Mouse (Mus musculus) embryo, embryonic 11.5 days (tissue): ENCODE results near the gene Vasn.

Experiments used
- DNase-seq: peaks from one replicate; pipeline ENCODE4 v3.0.0-alpha.2; 2012; ENCODE audit warnings: low read depth, low spot score

Gene Vasn

GRCm38 (mm10) chr16:4606431-4607084, 33.2 kb upstream of the Vasn start:
- DNase-seq: no peak

DNA sequence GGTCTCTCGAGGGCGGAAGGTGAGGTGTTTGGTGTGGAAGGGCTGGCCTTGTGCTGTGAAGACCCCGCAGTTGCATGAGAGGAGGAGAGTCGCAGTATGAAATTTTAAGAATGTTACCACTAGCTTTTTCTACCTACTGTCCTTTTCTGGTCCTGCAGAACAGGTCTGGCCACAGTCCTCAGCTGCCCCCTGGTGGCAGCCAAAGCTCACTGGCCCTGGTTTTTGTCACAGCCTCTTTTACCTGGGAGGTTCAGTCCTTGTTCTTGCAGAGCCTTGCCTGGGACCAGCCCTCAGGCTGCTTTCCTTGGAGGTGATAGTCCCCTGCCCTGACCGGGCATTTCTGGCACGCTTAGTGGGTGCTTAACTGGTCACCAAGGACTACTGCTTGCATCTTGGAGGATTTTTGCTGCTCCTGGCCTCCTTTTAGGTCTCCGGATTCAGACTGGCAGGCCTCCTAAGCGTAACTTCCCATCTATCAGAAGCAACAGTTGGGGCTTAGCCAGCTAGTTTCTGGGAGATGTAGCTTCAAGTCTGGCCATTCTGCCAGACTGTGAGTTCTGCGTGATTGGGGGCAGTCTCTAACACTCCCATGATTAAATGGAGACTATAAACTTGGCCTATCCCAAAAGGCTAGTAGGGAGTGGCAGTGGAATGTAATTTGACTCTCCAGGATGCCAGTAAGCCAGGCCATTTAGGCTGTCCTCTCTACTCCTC, 31.8 kb upstream of the Vasn start:
- DNase-seq: peak; percentile 81

- DNase-seq: no peak
Measured at GRCm38 (mm10) chr16:4608532-4609059, 31.1 kb upstream of the Vasn start.

DNA sequence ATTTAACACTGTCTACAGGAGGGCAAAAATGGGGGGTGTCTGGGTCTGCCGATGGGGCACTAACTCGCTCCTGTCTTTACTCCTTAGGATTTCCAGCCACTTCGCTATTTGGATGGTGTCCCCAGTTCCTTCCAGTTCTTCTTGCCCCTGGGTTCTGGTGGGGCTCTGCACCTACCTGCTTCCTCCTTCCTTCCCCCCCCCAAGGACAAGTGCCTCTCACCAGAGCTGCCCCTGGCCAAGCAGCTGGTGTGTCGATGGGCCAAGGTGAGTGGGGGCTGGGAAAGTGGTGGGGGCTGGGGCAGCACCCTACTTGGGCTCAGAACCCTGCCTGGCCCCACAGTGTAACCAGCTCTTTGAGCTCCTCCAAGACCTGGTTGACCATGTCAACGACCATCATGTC, 28.5 kb upstream of the Vasn start:
- no peak for DNase-seq

- no peak for DNase-seq
Measured at GRCm38 (mm10) chr16:4611676-4612075, 28.1 kb upstream of the Vasn start.

GRCm38 (mm10) chr16:4613736-4614135, 26.0 kb upstream of the Vasn start:
- no peak for DNase-seq

GRCm38 (mm10) chr16:4614639-4615038, 25.1 kb upstream of the Vasn start:
- no peak for DNase-seq

DNA sequence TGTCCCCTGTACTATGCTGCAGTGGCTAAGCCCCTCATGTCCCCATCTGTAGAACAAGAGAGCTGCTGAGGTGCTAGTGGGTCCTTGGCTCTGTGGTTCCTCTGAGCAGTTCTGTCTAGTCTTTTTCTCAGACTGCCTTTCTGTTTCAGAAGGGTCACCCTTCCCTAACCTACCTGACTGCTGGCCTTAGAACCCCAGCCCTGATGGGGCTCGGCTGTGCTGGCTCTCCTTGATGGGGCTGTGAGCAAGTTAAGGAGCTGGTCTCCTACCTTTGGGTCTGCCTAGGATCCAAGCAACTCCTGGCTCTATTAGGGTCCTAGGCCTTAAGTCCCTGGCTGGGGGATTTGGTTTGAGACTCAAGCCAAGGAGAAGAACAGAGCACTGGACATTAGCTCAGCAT, 24.4 kb upstream of the Vasn start:
- no peak for DNase-seq

- DNase-seq: no peak
Measured at GRCm38 (mm10) chr16:4616829-4617228, 22.9 kb upstream of the Vasn start.

GRCm38 (mm10) chr16:4624074-4624473, 15.7 kb upstream of the Vasn start:
- DNase-seq: no peak

GRCm38 (mm10) chr16:4624481-4625110, 15.1 kb upstream of the Vasn start, which contains the start of gene Pam16:
Gene Pam16, minus strand, starts transcription at chr16:4624988.
- DNase-seq: peak; percentile 84

DNA sequence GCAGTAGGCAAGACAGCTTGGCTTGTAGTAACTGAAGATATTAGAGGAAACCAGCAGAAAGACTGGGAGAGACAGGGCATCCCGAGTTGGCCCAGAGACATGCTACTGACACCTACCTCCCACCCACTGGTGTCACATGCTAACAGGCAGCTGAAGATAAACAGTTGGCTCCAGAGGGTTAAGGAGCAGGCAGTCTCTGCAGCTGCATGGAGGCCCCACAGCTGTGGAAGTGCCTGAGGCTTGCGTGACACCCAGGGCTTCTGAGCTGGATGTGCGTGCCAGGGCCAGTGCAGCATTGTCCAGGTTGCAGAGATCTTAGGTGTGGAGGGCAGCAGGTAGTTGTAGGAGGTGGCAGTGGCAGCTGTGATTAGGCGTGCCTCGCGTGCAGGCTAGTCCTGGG, 12.6 kb upstream of the Vasn start:
- no peak for DNase-seq

- DNase-seq: no peak
Measured at GRCm38 (mm10) chr16:4628898-4629419, 10.8 kb upstream of the Vasn start.

DNA sequence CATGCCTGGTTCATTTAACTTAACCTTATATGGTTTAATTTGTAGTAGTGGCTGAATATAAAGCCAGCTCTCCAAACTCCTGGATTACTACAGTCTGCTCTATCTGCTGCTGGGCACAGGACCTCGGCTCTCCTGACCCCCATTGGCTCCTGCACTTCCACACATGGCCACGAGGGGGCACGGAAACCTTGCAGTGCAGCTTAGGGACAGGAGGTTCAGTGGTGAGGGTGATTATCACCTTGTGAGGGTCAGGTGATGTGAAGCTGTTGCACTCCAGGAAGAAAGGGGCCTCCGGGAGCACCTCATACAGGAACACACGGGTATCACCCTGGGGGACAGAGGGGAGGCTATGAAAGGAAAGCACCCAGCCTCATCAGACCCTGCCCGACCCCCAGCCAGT, 9.8 kb upstream of the Vasn start:
- peak; percentile 55 for DNase-seq

GRCm38 (mm10) chr16:4632050-4632449, 7.7 kb upstream of the Vasn start:
- no peak for DNase-seq

GRCm38 (mm10) chr16:4633661-4634060, 6.1 kb upstream of the Vasn start:
- DNase-seq: no peak

- DNase-seq: no peak
Measured at GRCm38 (mm10) chr16:4634681-4635080, 5.1 kb upstream of the Vasn start.

DNA sequence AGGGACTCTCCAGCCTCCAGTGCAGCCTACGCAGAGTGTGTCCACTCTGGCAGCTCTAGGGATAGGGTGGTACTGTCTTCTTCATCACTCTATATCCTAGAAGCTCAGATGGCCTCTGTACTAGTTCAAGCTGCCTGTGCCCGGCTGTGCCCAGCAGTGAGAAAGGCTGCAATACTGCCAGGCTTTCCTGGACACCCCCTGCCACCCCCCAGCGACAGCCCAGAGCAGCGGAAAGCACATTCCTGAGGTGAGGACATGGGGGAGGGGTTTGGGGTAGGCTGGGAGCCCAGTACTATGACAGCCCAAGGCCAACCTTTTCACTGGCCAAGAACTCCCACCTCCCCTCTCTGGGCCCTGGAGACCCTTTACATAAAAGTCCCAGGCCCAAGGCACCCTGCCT, 4.0 kb upstream of the Vasn start:
- DNase-seq: no peak

GRCm38 (mm10) chr16:4638891-4639390, 800 bp upstream of the Vasn start:
- no peak for DNase-seq

DNA sequence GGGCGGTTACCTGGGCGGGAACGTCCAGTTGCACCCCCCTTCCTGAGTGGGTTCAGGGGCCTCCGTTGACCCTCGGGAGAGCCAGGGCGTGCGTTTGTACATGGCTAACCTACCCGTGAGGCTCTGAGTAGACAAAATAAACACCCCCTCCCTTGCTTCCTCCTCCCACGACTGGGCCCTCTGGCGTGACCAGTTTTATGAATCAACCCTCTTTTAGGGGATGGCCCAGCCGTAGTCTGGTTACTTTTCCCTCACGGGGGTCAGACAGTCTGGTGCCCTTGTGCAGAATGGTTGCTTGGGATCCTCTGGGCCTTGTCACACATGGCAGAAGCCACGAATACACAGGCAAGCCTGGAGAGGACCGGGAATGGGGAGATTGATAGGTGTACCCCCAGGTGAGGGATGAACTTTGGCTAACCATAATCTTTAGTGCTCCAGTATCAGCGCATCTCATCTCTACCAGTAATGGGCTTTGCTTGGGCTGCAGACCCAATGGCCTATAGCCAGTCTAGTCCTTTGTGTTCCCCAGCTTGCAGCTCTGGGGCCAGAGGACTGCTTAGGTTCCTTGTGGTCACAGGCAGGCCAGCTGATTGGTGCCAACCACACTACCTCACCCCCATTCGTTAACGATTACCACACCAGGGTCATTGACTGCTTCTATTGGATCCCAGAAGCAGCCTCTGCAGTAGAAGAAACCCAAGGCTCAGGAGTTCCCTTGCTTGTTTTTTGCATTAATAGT, 695 bp downstream of the Vasn start:
- no peak for DNase-seq

DNA sequence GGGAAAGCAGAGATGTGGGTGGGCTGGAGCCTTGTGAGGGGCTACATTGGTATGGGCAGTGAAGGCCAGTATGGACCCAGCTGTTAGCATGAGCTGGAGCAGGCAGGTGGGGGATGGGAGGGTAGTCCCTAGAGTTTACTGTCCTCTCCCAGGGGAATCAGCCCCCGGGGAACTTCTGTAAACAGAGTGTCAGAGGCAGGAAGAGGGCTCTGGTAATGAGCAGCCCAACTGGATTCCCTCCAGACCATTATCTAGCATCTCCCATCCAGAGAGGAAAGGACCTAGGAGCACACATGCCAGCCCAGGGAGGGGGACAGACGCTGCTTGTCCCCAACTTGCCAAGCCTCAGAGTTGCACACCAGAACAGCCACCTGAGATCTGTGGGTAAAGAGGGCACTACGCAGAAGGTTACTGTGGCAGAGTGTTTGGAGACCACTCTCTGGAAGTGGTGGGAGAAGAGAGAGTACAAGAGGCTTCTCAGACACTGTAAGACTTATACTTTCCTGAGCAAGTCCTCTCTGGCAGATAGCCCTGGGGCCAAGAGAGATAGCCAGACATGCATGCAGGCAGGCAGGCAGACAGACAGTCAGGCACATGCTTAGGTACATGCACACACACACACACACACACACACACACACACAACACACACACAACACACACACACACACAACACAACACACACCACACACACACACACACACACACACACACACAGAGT, 1.5 kb downstream of the Vasn start:
- no peak for DNase-seq
